Mouse (Mus musculus): ENCODE data around the gene Zfp978. TPM values are rescaled to one million over a fixed set of nuclear protein-coding genes. Genes with fewer than 3 reads are reported as not detected.
A peak's percentile ranks its signal among the peaks of the same experiment; 100 is the strongest.
"Not testable (repeated sequence)": the region's sequence is repeated elsewhere in the genome, so short reads cannot be mapped to it uniquely, and the experiment has no call there.

Gene Zfp978
- polyA plus RNA-seq, 1 experiment from 2014 or later, result 0.25 TPM

DNA sequence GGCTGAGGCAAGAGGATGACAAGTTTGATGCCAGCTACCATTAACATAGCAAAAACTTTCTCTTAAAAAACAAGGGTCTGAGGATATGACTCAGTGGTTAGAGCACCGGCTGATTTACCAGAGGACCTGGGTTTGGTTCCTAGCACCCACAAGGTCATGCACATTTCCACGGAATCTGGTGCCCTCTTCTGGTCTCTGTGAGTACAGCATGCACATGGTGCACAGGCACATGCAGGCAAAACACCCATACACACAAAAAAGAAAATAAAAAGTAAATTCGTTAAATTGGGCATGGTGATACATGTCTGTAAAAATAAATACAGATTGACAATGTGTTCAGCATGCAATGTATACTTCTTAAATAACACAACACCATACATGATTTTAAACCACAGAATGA lies 20.9 kb upstream of the Zfp978 start:
- peaks cover 51% of the 10 kb centered on the region for H3K9me3 ChIP-seq (ENCODE audit: control insufficient read depth, low read length)
- H3K27me3 ChIP-seq (ENCODE audit: control insufficient read depth, insufficient read depth, low read depth, low read length); H3K4me1 ChIP-seq (replicated peaks; ENCODE audit: control insufficient read depth, insufficient read depth, low read length); H3K27ac ChIP-seq (ENCODE audit: low read length); H3K9ac ChIP-seq (ENCODE audit: low read length); H3K4me3 ChIP-seq (ENCODE audit: low read length); ATAC-seq (ENCODE audit: low read depth); H3K4me2 ChIP-seq (ENCODE audit: low read depth, low read length); H3K36me3 ChIP-seq (ENCODE audit: control insufficient read depth, insufficient read depth, low read length): not testable (repeated sequence)
- 57% methylated on average over 3 of the region's 3 CpGs for WGBS

DNA sequence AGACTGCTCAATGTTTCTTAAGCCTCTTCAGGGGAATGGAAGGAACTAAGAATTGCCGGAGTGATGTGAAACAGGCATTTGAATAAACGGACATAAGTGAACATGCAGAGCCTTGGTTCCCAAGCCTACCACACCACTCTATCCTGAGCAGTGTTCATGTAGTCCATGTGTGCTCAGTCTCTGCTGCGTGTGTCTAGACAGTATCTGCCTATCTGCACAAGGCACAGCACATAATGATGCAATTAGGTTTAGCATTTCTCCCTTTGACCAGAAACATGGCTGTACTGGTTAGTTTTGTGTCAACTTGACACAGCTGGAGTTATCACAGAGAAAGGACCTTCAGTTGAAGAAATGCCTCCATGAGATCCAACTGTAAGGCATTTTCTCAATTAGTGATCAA lies 20.2 kb upstream of the Zfp978 start:
- not testable (repeated sequence) for H3K4me3 ChIP-seq (ENCODE audit: low read length); H3K36me3 ChIP-seq (ENCODE audit: control insufficient read depth, insufficient read depth, low read length); H3K4me1 ChIP-seq (replicated peaks; ENCODE audit: control insufficient read depth, insufficient read depth, low read length); H3K4me2 ChIP-seq (ENCODE audit: low read depth, low read length); H3K27ac ChIP-seq (ENCODE audit: low read length); H3K9ac ChIP-seq (ENCODE audit: low read length); ATAC-seq (ENCODE audit: low read depth); H3K27me3 ChIP-seq (ENCODE audit: control insufficient read depth, insufficient read depth, low read depth, low read length)
- H3K9me3 ChIP-seq (ENCODE audit: control insufficient read depth, low read length), result peaks cover 45% of the 10 kb centered on the region
- WGBS, result 83% methylated on average over 3 of the region's 3 CpGs

DNA sequence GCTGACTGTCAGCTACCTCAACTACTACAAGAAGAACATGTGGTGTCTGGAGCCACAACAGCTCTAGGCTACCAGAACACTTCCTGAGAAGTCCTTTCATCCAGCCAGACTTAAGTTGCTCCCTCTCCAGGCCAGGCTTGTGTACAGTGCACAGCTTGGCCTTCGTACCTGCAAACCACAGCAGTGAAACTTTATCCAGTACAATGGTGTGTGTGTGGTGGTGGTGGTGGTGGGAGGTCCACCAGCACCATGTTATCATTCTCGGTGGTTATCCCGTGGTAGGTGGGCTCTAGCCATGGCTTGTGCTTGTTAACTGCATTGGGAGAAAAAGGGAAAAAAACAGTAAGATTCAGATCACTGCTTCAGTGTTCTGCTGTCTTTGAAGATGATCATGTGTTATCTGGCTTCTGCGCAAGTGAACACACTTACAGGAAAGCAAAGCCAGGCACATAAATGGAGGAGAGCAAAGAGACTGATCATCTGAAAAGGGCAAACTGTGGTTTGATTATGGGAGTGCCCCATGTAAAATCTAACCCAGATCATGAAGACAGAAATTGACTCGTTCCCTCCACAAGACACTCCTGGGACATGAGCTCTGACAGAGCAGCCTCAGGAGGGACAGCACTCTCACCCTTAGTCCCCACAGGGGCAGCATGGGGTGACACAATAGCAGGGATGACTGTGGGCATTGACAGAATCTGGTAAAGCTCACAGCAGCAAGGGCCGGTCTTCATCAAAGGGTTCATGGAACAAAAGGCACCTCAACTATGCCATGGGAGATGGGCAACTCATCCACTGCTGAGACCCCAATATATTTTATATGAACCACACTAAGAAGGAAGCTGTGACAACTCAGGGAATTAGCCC lies 17.8 kb upstream of the Zfp978 start:
- not testable (repeated sequence) for H3K4me3 ChIP-seq (ENCODE audit: low read length); H3K27me3 ChIP-seq (ENCODE audit: control insufficient read depth, insufficient read depth, low read depth, low read length); H3K4me2 ChIP-seq (ENCODE audit: low read depth, low read length); H3K36me3 ChIP-seq (ENCODE audit: control insufficient read depth, insufficient read depth, low read length); H3K9ac ChIP-seq (ENCODE audit: low read length); H3K4me1 ChIP-seq (replicated peaks; ENCODE audit: control insufficient read depth, insufficient read depth, low read length); H3K27ac ChIP-seq (ENCODE audit: low read length)
- 71% methylated on average over 6 of the region's 6 CpGs for WGBS
- H3K9me3 ChIP-seq (ENCODE audit: control insufficient read depth, low read length), result peaks cover 37% of the 10 kb centered on the region
- peak; percentile 67 for ATAC-seq (ENCODE audit: low read depth)

DNA sequence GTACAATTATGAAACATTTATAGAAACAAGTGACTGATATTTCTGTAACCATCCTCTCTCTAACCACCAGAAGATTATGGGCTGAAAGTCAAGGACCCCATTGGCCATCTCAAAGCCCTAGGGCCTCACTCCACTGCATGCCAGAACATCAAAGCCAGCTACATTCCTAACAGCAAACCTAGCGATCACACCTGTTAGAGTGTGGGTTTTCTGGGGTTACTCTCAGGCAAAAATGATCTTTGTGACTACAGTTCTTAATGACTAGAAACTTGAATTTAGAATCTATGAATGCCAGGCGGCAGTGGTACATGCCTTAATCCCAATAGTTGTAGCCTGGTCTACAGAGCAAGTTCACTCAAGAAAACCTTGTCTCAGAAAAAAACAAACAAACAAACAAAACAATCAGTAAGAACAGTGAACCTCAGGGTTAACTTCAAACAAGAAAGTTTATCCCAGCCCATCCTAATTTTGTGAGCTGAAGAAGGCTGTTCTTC lies 16.0 kb upstream of the Zfp978 start:
- H3K9me3 ChIP-seq (ENCODE audit: control insufficient read depth, low read length), result peaks cover 40% of the 10 kb centered on the region
- H3K4me3 ChIP-seq (ENCODE audit: low read length); H3K9ac ChIP-seq (ENCODE audit: low read length); H3K4me1 ChIP-seq (replicated peaks; ENCODE audit: control insufficient read depth, insufficient read depth, low read length); ATAC-seq (ENCODE audit: low read depth); H3K36me3 ChIP-seq (ENCODE audit: control insufficient read depth, insufficient read depth, low read length); H3K27ac ChIP-seq (ENCODE audit: low read length); H3K4me2 ChIP-seq (ENCODE audit: low read depth, low read length); H3K27me3 ChIP-seq (ENCODE audit: control insufficient read depth, insufficient read depth, low read depth, low read length): not testable (repeated sequence)
- 82% methylated on average over 2 of the region's 2 CpGs for WGBS

DNA sequence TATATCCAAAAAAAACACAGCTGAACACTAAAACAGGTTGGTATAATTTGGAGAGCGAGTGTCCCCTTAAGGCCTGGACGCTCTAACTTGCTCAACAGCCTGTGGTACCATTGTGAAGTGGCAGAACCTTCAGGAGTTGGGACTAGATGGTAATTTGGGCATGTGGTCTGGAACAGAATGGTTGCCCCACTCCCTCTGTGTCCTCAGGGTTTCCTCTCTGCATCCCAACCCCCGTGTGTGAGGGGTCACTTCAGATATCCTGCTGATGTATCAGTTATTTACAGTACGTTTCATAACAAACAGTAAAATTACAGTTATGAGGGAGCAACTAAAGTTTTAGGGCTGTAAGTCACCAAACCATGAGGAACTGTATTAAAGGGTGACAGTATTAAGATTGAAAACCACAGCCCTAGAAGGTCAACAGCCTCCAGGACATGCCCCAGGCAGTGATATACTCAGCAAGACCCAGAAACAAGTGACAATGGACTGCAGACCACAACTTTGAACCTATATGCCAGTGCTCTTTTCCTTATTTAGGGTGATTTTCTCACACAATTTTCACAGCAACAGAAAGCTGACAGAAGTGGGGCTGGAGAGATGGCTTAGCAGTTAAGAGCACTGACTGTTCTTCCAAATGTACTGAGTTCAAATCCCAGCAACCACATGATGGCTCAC lies 14.6 kb upstream of the Zfp978 start:
- H3K27ac ChIP-seq (ENCODE audit: low read length); ATAC-seq (ENCODE audit: low read depth); H3K4me2 ChIP-seq (ENCODE audit: low read depth, low read length); H3K36me3 ChIP-seq (ENCODE audit: control insufficient read depth, insufficient read depth, low read length); H3K9ac ChIP-seq (ENCODE audit: low read length); H3K4me3 ChIP-seq (ENCODE audit: low read length); H3K4me1 ChIP-seq (replicated peaks; ENCODE audit: control insufficient read depth, insufficient read depth, low read length); H3K27me3 ChIP-seq (ENCODE audit: control insufficient read depth, insufficient read depth, low read depth, low read length): not testable (repeated sequence)
- H3K9me3 ChIP-seq (ENCODE audit: control insufficient read depth, low read length), result peaks cover 47% of the 10 kb centered on the region
- WGBS, result 59% methylated on average over 4 of the region's 4 CpGs

DNA sequence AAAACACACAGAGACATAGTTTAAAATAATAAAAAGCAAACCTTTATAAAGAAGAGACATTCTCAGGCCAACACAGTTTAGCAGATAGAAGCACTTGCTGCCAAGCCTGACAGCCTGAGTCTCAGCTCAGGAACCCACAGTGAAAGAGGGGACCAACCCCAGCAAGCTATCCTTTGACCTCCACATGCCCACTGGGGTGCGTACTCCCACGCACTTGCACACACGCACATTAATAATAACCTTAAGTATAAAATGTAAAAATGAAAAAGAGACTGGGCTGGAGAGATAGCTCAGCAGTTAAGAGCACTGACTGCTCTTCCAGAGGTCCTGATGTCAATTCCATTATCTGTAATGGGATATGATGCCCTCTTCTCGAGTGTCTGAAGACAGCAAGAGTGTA lies 13.8 kb upstream of the Zfp978 start:
- H3K27me3 ChIP-seq (ENCODE audit: control insufficient read depth, insufficient read depth, low read depth, low read length); H3K9ac ChIP-seq (ENCODE audit: low read length); H3K4me1 ChIP-seq (replicated peaks; ENCODE audit: control insufficient read depth, insufficient read depth, low read length); H3K36me3 ChIP-seq (ENCODE audit: control insufficient read depth, insufficient read depth, low read length); H3K4me2 ChIP-seq (ENCODE audit: low read depth, low read length); ATAC-seq (ENCODE audit: low read depth); H3K4me3 ChIP-seq (ENCODE audit: low read length); H3K27ac ChIP-seq (ENCODE audit: low read length): not testable (repeated sequence)
- H3K9me3 ChIP-seq (ENCODE audit: control insufficient read depth, low read length), result peaks cover 47% of the 10 kb centered on the region
- WGBS, result 65% methylated on average over 4 of the region's 4 CpGs

DNA sequence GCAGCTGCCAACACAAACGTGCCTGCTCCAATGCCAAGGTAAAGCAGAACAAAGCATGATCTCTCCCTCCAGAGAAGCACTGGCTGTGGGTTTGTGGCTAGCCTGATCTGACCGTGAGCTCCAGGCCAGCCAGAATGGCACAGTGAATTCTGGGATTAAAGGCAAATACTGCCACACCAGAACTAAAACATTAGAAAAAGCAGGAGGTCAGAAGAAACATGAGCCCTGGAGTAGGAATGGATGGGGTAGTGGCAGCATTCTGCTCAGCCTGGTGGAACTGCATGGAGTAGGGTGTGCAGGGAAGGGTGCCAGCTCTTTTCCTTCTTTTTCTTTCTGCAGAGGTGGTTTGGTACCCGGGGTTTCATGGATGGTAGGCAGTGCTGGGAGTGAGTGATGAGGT lies 13.2 kb upstream of the Zfp978 start:
- 64% methylated on average over 1 of the region's 3 CpGs for WGBS
- not testable (repeated sequence) for H3K4me2 ChIP-seq (ENCODE audit: low read depth, low read length); H3K4me3 ChIP-seq (ENCODE audit: low read length); H3K27ac ChIP-seq (ENCODE audit: low read length); H3K36me3 ChIP-seq (ENCODE audit: control insufficient read depth, insufficient read depth, low read length); ATAC-seq (ENCODE audit: low read depth); H3K27me3 ChIP-seq (ENCODE audit: control insufficient read depth, insufficient read depth, low read depth, low read length); H3K9ac ChIP-seq (ENCODE audit: low read length); H3K4me1 ChIP-seq (replicated peaks; ENCODE audit: control insufficient read depth, insufficient read depth, low read length)
- peaks cover 47% of the 10 kb centered on the region for H3K9me3 ChIP-seq (ENCODE audit: control insufficient read depth, low read length)

DNA sequence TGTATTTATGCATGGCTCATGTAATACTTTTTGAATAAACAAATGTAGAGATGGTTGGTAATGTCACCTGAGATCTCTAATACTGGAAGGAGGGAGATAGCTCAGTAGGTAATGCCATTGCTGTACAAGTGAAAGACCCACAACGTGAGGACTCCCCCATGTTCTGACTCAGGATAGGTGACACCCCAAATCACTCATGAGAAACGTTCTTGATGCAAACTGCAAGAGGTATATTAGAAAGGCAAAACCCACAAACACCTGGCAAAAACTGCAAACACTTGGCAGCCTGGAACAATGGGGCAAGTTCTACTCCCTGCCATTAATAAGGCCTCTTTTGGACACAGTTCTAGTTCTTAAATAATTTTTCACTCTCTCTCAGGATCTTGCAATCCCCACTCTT lies 12.7 kb upstream of the Zfp978 start:
- H3K4me2 ChIP-seq (ENCODE audit: low read depth, low read length); H3K4me3 ChIP-seq (ENCODE audit: low read length); H3K9ac ChIP-seq (ENCODE audit: low read length); H3K36me3 ChIP-seq (ENCODE audit: control insufficient read depth, insufficient read depth, low read length); H3K4me1 ChIP-seq (replicated peaks; ENCODE audit: control insufficient read depth, insufficient read depth, low read length); H3K27ac ChIP-seq (ENCODE audit: low read length); H3K27me3 ChIP-seq (ENCODE audit: control insufficient read depth, insufficient read depth, low read depth, low read length); ATAC-seq (ENCODE audit: low read depth): not testable (repeated sequence)
- H3K9me3 ChIP-seq (ENCODE audit: control insufficient read depth, low read length), result peaks cover 42% of the 10 kb centered on the region
- WGBS, result 72% methylated on average over 2 of the region's 2 CpGs

DNA sequence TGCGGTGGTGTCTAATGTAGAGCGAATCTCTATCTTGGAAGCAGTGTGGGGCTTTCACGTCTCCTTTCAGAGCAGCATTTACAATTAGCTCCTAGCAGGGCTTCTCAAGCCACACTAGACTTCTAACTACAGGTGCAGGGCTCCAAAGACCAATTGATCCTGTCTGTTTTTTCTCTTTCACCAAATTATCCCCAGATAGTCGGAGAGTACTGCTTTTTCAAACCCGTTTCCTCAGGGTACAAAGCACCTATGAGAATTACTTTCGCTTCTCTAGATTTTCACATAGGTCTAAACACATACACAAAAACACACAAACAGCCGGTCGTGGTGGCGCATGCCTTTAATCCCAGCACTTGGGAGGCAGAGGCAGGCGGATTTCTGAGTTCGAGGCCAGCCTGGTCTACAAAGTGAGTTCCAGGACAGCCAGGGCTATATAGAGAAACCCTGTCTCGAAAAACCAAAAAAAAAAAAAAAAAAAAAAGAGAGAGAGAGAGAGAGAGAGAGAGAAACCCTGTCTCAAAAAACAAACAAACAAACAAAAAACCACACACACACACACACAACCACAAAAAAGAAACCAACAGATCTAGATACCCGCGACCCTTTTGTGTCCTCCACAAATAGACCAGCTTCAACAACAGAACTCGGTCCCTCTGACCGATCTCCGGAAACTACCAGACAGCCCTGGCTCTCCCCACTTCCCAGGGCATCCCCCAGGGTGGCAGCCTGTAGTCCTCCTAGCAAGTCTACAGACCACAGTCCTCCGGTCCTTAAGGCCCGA lies 12.0 kb upstream of the Zfp978 start:
- not testable (repeated sequence) for H3K27ac ChIP-seq (ENCODE audit: low read length); H3K4me3 ChIP-seq (ENCODE audit: low read length); H3K4me2 ChIP-seq (ENCODE audit: low read depth, low read length); H3K27me3 ChIP-seq (ENCODE audit: control insufficient read depth, insufficient read depth, low read depth, low read length); H3K9ac ChIP-seq (ENCODE audit: low read length); ATAC-seq (ENCODE audit: low read depth); H3K4me1 ChIP-seq (replicated peaks; ENCODE audit: control insufficient read depth, insufficient read depth, low read length); H3K36me3 ChIP-seq (ENCODE audit: control insufficient read depth, insufficient read depth, low read length)
- H3K9me3 ChIP-seq (ENCODE audit: control insufficient read depth, low read length), result peaks cover 38% of the 10 kb centered on the region
- 84% methylated on average over 18 of the region's 19 CpGs for WGBS

Data from lung, embryonic 16.5 days (tissue).